Mouse (Mus musculus) lung, postnatal 14 days (tissue): Measurements from ENCODE around the gene Lca5l.
"Not testable (repeated sequence)": the region's sequence is repeated elsewhere in the genome, so short reads cannot be mapped to it uniquely, and the experiment has no call there.

ENCODE experiments used
- DNase-seq: peaks from one replicate; pipeline ENCODE4 v3.0.0; 2021

Gene Lca5l

DNA sequence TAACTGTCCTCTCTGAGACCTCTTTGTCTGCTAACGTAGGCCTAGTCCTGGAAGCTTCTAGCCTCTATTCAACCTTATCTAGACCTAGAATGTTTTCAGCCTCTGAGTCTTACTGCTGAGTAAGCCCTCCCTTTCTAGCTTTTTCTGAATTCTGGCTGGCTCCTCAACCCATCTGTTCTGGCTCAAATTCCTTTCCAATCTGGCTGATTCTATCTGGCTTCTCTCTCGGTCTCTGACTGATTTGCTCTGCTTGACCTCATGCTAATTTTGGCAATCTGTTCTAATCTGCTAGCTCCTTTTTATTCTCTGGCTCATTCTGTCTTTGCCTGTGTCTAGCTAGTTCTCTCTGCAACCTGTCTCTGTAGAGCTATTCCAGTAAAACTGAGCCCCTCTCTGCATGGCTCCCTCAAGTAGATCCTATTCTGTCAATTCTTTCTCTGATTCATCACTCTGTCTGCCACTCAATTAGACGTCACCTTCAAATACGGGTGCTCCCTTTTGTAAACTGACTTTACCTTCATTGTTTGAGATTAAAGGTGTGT is 26.3 kb downstream of the Lca5l start:
- no peak for DNase-seq

DNA sequence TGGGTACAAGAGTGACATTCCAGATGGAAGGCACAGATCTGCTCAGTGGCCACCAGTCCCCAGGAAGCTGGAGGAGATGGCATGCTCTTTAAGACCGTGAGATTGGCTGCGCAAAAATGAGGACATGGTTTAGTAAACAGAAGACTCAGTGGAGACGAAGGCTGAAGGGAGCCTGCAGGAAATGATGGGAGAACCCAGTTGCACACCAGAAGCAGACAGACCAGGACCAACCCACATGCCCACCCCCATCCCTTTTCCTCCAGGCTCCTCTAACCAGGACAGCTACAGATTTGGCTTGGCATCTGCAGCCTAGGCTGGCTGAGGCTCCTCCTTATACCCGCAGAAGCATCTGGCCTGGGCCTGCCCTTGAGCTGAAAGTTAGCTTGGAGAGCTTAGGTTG is 30.7 kb downstream of the Lca5l start:
- no peak for DNase-seq

DNA sequence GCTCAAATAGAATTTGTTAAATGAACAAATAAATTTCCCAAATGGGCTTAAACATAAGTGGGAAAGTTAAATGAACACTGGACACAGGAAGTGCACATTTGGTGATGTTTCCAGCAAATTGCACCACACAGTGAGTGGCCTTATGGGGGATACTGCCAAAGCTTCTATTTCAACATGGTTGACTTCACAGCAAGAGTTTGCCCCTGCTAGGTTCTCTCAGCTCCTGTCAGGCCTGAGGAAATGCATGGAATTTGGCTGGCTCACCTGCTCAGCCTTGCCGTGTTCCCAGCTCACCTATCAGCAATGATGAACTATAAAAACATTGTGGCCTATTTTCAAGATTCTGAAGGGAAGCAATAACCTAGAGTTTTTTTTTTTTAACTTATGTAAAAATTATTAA is 31.1 kb downstream of the Lca5l start:
- DNase-seq: no peak

DNA sequence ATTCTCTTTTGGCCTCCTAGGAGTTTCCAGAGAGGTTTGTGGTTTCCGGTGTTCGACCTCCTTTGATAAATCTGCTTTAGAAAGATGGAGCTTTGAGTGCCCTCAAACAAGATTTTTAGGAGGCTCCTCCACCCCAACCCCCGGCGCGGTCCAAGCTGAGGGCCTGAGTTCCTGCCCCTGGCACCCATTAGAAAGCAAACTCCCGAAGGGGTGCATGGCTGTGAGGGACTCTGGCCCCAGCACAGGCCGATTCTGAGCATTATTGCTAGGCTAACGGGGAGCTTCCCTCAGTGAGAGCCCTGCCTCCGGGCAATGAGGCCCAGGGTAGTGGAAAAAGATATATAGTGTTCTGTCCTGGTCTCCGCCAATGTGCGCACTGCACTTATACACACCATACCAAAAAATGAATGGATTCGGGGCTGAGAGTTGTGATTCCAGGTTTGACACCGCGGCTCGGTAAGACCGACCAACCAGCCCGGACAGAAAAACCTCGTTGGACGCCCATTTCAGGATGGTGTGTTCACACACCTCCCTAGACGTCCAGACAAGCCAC is 32.2 kb downstream of the Lca5l start:
- DNase-seq: no peak

DNA sequence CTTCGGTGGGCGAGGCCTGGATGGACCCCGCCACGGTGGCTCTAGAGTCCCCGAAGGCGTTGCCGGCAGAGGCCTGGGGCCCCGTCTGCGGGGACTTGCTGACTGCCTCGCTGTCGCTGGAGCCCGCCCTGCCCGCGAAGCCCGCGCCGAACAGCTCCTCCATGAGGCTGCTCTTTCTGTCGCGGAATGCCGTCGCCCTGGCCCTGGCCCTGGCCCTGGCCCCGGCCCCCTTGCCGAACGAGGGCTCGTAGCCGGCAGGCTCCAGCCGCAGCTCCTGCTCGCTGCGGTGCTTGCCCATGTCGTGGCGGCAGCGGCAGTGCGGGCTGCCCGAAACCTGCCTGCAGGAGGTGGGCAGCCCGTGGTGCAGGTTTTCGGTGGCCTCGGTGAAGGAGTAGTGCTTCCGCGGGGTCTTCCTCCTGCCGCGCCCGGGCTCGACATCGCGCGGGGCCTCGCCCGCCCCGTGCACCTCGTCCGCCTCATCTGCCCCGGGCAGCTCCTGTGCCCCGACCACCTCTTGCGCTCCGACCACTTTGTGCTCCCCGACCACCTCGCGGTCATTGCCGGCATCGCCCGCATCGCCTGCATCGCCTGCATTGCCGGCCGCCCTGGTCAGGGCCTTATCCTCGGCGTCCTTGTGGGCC is 32.9 kb downstream of the Lca5l start:
- peak; percentile 65 for DNase-seq

DNA sequence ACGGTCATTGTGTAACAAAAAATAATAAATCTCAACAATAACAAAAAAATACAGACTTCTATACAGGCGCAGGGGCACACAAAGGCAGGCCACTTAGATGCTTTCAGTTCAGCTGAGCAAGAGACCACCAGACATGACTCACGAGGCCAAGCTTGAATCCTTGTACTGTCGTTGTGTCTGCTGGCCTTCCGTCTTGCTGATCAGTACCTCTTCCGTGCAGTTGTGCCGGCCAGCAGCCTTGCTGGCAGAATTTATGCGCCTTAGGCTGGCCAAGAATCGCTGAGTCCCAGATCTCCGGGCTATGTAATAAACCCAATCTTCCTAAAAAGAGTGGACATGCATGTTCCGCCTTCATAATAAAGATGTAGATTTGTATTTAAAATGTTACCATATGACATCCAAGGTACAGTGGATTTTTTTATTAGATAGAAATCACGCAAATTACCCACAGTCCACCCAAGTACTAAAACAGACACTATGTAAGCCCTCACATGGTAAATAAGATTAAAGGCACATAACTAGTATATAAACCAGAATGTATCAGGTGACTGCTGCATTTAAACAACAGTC is 33.5 kb downstream of the Lca5l start:
- DNase-seq: no peak

DNA sequence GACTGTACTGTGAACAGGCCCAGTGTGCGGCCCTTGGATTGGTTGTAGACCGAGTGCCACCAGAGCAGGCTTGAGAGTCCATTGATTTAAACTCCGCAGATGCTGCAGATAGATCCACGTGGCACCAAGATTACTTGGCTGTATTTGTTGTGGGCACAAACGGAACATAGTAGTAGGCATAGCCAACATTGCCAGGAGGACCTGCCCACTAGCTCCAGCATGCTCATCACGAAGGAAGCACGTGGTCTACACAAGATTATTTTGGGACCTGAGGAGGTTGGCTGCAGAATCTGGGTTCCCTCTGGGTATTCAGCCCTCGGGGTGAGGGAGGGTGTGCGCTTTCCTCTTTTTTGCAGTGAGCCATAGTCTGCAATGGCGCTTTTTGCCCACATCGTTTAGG is 34.9 kb downstream of the Lca5l start:
- no peak for DNase-seq

DNA sequence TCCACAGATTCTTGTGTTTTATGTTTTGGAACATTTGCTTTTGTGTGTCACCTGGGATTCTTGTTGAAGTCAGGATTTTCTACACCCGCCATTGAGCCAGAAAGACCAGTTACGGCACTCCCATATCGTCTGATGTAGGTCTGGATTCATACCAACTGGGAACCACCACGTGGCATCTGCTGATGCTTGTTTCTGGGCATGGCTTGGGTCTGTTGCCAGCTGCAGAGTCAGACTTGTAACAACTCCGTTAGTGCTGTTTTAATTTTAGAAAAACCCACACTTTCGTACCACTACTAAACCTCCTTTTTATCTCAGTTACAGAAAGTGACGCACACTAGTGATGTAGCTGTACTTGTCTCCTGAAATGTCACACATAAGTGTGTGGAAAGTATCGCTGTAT is 36.1 kb downstream of the Lca5l start:
- DNase-seq: no peak

DNA sequence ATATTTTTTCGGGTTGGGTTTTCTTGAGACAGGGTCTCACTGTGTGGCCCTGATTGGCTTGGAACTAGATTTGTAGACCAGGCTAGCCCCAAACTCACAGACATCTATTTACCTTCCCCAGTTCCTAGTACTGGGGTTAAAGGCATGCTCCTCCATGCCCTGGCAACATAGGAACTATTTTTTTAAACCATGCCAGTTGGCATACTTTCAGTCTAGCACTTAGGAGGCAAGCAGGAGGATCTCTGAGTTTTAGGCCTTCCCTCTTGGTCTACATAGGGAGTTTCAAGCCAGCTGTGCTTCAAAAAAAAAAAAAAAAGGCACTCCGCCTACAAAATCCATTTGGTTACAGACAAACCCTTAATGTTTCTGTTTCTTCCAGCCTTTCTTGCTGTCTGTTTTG is 37.6 kb downstream of the Lca5l start:
- DNase-seq: no peak

DNA sequence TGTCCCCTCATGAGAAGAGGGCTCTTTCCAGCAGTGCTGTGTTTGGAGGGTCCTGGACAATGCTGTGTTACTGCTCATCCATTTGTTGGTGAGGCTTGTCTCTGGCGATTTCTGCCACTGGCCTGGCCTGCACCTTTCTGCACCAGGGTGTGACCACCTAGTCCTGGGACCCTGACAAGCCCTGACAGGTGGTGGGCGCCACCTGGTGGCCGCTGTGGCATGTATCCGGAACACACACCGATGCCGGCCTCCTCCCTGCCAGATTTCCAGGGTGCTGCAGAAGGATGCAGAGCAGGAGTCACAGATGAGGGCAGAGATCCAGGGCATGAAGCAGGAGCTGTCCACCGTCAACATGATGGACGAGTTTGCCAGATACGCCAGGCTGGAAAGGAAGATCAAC is 40.5 kb downstream of the Lca5l start:
- DNase-seq: peak; percentile 85

DNA sequence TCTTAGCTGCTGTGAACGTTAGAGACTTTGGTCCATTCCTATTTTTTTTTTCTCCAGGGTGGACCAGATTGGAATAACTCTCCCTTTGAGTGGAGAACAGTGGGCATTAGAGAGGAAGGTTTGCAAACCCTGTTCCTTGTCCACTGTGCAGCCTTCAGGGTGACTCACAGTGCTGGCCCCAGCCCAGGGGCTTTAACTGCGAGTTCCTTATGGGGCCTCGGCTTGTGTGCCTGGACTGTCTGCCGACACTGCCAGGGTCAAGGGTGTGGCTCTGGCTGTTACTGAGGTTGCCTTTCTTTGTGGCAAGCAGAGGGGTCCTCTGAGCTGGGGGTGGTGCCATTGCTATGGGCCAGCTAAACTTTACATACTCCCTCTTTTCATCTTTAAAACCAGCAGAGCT is 41.1 kb downstream of the Lca5l start:
- DNase-seq: no peak

DNA sequence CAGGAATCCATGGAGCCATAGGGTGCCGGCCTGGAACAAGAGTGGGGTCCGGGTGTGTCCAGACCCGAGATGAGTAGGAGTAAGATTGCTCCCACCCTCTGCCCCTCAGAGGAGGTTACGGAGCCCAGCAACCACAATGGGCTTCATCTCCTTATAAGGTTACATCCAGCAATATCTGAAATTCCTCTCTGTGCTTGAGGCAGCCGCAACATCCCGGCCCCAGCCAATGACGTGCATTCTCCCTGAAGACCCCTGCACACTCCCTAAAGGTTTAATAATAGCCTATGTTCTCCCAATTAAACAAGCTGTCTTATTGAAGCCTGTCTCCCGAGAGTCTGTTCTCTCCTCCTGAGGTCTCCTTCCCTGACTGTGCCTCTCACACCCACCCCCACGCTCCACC is 42.8 kb downstream of the Lca5l start:
- no peak for DNase-seq

DNA sequence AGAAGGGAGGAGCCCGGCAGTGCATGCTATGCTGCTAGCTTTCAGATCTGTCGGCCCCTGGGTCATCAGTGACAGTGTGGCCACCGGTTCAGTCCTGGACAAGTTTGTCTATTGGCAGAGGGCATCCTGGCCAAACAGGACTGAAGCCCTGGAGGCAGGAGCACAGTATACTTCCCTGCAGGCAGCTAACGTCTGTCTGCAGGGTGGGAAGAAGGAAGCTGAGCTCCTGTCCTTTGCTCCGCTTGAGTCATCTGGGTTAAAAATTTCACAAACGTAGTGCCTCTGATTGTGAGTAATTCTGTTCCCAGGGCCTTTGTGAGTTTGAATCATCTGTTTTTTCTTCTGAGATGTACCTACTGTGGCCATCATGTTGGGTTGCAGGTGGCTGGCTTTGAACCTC is 43.2 kb downstream of the Lca5l start:
- no peak for DNase-seq

DNA sequence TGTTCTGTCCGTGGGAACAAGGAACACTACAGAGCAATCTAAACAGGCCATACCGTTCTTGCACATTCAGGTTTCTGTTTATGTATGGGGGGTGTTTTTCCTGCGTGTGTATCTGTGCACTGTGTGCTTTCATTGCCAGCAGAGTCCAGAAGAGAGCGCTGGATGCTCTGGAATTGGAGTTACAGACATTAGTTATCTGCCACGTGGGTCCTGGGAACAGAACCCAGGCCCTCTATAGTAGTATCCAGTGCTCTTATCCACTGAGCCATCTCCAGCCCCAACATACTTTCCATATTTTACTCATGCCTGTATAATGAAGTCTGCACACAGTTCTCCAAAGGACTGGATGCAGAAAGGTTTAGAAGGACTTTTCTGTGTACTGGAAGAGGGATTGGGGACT is 46.3 kb downstream of the Lca5l start:
- DNase-seq: no peak

DNA sequence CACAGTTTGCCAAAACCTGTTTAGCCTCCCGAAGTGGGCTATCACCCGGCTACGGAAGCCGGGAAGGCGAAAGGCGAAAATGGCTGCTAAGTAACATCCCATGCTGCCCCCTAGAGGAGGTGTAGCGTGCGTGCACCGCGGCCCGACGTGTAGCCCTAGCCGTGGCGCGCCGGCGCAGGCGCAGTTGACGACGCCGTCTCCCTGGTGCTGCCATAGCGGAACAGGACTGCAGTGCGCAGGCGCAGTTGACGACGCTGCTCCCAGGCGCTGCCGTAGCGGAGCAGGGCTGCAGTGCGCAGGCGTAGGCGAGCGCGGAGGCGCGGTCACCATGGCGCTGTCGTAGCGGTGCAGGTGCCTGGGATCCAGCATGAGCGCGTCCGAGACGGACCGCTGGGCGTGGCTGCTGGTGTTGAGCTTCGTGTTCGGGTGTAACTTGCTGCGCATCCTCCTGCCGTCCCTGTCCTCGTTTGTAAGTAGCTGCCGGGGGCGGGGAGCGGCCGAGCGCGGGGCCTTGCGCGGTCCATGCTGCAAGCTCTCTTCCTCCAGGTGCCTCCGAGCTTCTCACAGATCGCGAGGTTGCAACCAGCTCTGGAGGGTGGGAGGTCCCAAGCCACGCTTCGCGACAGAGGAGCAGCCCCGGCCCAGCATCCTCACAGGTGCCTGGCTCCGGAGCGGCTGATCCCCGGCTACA is 46.8 kb downstream of the Lca5l start, which contains the start of gene Wrb:
Gene Wrb (plus strand): TSS at position 298 of the 691 bp plus-strand sequence.
- peak; percentile 100 for DNase-seq

DNA sequence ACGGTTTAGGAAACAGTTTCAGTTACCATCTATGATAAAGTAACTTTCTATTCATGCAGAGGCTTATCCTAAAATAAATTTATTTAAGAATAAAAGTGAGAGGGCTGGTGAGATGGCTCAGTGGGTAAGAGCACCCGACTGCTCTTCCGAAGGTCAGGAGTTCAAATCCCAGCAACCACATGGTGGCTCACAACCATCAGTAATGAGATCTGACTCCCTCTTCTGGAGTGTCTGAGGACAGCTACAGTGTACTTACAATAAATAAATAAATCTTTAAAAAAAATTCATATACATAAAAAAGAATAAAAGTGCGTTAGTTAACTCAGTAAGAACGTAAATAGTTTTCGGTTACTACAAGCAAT is 47.3 kb downstream of the Lca5l start:
- not testable (repeated sequence) for DNase-seq

DNA sequence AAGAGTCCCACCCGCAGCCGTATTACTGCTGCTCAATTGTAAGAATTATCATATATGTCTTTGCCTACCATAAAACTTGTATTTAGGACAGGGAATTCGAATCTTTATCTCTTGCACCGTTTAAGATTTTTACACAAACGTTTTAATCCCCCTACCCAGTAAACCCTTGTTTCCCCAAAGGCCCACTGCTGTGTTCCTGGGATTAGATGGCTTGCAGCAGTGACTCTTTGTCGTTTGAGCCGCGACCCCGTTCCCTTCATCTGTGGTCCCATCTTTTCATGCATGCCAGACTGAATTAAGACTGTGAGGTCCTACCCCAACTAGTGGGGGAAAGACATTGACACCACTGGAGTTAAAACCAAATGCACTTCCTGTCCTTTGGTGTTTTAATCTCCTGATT is 63.6 kb downstream of the Lca5l start:
- no peak for DNase-seq

DNA sequence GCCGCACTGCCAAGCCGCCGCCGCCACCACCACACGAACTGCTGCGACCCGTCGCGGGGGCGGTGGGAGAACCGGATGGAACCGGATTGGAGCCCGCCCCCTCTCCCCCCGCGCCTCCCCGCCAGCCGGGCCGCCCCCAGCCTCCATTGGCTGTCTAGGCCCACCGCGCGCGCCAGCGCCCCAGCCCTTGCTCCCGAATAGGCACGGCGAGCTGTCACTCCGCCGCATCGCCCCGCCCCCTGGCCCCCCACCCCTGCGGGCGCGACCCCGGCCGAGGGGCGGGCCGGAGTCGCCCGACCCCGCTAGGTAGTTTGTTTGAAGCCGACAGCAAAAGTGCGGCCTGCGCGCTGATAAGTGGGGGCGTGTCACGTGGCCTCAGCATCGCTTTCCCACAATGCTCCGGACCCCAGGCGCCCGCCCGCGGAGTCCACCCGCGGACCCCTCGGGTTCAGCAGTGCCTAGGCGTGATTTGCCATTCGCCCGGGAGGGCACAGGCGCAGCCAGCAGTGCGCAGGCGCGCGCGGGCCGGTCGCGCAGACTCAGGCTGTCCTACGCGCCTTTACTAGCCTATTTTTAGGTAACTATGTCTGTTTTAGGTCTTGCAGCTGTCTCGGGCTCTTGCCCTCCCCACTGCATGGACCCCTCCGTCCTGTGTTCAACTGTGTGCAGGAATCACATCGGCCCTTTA is 64.3 kb downstream of the Lca5l start, which contains the start of gene Hmgn1:
Gene Hmgn1 (minus strand): TSS at position 73 of the 688 bp plus-strand sequence.
- peak; percentile 96 for DNase-seq

DNA sequence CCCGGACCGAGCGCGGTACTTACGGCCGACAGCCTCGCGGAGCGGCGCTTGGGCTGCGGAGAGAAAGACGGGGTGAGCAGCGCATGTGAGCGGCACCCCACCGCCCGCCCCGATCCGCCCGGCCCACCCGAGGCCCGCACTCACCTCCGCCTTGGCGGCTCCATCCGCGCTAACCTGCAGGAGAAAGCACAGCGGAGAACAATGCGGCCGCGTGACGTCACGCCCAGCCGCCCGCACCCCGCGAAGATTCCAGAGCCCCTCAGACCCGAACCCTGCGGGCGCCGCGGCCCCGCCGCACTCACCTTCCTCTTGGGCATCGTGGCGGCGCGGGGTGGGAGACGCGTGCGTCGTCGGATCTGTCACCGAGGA is 64.8 kb downstream of the Lca5l start:
- no peak for DNase-seq

DNA sequence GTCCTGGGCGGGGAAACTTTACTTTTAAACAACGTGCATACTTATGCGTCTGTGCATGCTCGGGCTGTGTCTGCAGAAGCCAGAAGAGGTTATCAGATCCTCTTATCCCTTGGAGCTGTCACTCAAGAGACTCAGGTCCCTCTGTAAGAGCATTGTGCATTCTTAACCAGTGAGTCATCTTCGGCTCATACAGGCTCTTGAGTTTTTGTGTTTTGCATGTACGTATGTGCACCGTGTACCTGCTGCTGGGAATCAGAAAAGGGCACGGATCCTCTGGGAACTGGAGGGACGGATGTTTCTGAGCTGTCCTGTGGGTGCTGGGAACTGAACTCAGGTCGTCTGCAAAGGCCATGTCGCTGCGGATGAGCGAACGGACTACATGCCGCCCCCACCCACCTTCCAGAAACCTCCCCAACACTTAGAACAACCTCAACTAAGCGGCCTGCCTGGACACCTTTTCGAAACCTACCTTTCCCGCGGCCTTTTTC is 65.3 kb downstream of the Lca5l start:
- DNase-seq: no peak

DNA sequence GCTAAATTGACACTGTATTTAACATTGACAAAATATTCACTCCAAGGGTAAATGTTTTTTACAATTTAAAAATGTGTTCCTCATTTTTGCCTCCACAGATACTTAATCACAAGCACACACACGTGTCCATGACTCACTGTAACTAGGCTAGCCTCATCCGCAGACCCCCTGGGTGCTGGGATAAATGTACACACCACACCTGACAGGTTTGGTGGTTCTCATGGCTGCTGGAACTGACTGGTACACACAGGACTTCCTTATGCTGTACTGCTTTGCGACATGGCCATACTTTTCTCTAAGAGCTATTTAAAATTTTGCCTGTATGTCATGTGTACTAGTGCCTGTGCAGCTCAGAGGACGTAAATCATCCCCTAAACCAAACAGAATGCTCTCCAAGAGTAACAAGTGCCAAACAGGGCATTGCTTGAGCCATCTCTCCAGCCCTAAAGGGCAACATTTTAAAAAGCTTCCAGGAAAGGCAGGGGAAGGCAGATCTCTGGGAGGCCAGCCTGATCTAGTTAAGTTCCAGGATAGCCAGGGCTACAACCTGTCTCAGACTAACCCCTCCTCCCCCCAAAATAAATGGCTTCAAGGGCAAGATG is 71.9 kb downstream of the Lca5l start:
- DNase-seq: no peak

DNA sequence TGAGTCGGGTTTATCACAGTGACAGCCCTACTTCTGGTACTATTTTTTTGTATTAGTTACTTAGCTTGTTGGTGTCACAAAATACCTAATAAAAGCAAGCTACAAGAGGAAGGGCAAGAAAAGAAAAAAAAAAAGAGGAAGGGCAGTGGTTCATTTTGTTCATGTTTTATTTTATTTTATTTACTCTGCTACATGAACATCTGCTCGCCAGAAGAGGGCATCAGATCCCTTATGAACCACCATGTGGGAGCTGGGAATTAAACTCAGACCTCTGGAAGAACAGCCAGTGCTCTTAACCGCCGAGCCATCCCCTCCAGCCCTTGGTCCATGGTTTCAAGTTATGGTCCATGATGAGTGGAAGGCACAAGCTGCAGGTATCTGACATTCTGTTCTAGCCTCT is 77.3 kb downstream of the Lca5l start:
- DNase-seq: no peak

DNA sequence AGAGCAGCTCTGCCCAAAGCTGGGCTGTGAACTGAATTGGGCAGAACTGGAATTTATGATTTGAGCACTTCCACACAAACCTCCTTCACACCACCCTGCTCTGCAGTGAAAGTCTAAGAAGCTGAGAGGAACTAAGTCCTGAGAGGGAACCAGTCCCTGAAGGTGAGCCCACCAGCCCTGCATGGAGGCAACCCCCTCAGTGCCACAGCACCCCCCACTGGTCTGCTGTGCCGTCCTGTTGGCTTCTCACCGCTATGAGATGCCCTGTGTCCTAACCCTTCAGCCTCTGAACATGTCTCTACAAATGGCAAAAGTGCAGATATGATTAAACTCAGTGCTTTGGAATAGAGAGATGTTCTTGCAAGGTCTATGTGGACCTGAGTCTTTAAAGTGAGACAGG is 79.3 kb downstream of the Lca5l start:
- no peak for DNase-seq
